Mouse (Mus musculus): ENCODE measurements around the gene Brinp3. TPM values are rescaled to one million over a fixed set of nuclear protein-coding genes. Genes with fewer than 3 reads are reported as not detected.

Brinp3 gene
- polyA plus RNA-seq, 1 experiment: 1.1 TPM

DNA sequence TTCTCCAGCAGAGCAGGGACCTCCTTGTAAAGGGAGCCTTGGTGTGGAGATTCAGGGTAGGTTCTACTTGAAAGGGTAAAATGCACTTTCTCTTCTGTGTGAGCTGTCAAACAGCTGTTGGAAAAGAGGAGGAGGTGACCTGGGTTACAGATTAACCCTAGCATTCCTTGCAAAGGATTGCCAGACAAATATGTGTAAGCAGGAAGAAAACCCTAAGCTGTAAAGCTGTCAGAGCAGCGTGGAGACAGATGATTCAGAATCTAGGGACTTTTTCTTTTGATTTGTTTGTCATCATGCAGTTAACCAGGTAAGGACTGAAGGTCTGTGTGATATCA, 4.2 kb downstream of the Brinp3 start:
- Histone ChIP-seq H3K4me3 (ENCODE audit: insufficient read depth, poor library complexity, severe bottlenecking) (no peak overlapping the region), H3K27me3 (ENCODE audit: control insufficient read depth, insufficient read depth, insufficient read length) (no peaks in the 10 kb centered on the region), H3K79me3 (ENCODE audit: low read depth) (no peaks in the 10 kb centered on the region), H3K79me2 (ENCODE audit: control insufficient read depth, insufficient read depth) (no peaks in the 10 kb centered on the region), H3K36me3 (ENCODE audit: control insufficient read depth, insufficient read depth) (no peaks in the 10 kb centered on the region), H3ac (ENCODE audit: control insufficient read depth, insufficient read length, low read depth) (no peak overlapping the region)
- TF ChIP-seq CEBPB (IDR thresholded peaks at IDR 0.05; ENCODE audit: low read depth) (no peak), MYOG (IDR thresholded peaks at IDR 0.05; ENCODE audit: control insufficient read depth, extremely low read depth, insufficient read length) (no peak), USF1 (IDR thresholded peaks at IDR 0.05; ENCODE audit: low read depth) (no peak), MAX (IDR thresholded peaks at IDR 0.05) (no peak), CTCF (IDR thresholded peaks at IDR 0.05; ENCODE audit: control insufficient read depth, insufficient read depth, insufficient read length) (no peak), MYOD1 (IDR thresholded peaks at IDR 0.05; ENCODE audit: control insufficient read depth, insufficient read length, low read depth) (no peak), FOSL1 (IDR thresholded peaks at IDR 0.05; ENCODE audit: insufficient read depth, low read length, poor library complexity, severe bottlenecking) (no peak)

DNA sequence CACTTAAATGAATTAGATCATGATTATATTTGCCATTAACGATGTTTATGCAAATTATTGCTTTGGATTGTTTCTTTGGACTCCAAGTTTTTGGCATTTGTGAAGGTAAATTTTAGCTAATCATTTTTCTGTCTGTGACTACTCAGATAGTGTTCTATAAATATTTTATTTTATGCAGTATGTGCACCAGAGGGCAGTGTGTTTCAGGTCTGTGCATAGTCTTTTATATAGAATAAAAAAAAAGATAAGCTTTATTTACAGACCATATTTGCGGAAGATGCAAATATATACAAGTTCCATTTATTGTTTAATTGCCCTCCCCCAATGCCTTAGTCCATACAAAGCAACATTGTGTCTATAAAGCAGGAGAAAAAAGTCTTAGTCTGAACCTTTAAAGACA, 20.8 kb downstream of the Brinp3 start:
- Histone ChIP-seq H3ac (ENCODE audit: control insufficient read depth, insufficient read length, low read depth) (no peak overlapping the region), H3K4me3 (ENCODE audit: insufficient read depth, poor library complexity, severe bottlenecking) (no peak overlapping the region), H3K79me3 (ENCODE audit: low read depth) (no peaks in the 10 kb centered on the region), H3K79me2 (ENCODE audit: control insufficient read depth, insufficient read depth) (no peaks in the 10 kb centered on the region), H3K27me3 (ENCODE audit: control insufficient read depth, insufficient read depth, insufficient read length) (no peaks in the 10 kb centered on the region), H3K36me3 (ENCODE audit: control insufficient read depth, insufficient read depth) (no peaks in the 10 kb centered on the region)
- TF ChIP-seq USF1 (IDR thresholded peaks at IDR 0.05; ENCODE audit: low read depth) (no peak), CTCF (IDR thresholded peaks at IDR 0.05; ENCODE audit: control insufficient read depth, insufficient read depth, insufficient read length) (no peak), MAX (IDR thresholded peaks at IDR 0.05) (no peak), MYOG (IDR thresholded peaks at IDR 0.05; ENCODE audit: control insufficient read depth, extremely low read depth, insufficient read length) (no peak), MYOD1 (IDR thresholded peaks at IDR 0.05; ENCODE audit: control insufficient read depth, insufficient read length, low read depth) (no peak), CEBPB (IDR thresholded peaks at IDR 0.05; ENCODE audit: low read depth) (no peak), FOSL1 (IDR thresholded peaks at IDR 0.05; ENCODE audit: insufficient read depth, low read length, poor library complexity, severe bottlenecking) (no peak)

DNA sequence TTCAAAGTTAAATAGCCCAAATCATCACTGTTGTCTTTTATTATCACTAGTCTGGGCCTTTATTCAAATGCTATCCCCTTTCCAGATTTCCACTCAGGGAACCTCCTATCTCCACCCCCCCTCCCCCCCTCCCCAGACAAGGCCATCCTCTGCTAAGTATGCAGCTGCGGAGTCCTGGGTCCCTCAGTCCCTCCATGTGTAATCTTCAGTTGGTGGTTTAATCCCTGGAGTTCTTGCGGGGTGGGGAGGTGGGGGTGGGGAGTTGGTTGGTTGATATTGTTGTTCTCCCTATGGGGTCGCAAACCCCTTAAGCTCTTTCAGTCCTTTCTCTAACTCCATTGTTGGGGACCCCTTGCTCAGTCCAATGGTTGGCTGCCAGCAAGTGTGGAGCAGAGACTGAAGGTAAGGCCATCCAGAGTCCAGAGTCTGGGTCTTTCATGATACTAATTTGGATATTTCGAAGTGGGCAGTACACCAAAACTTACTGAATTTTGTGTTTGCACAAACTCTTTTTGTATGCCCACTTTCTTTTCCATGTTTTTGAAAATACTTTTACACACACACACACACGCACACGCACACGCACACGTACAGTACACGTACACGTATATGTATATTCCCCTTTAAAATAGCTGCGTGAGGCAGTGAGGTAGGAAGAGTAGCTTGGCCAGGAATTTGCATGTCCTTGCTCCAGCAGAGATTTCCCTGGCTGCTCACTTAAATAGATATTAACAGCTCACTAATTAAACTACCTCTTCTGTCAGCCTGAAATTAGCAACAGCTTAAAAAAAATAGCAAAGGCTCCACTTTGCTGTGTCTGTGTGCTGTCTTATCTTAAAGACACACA, 29.4 kb downstream of the Brinp3 start:
- H3K79me3 ChIP-seq (ENCODE audit: low read depth): no peaks in the 10 kb centered on the region
- H3K27me3 ChIP-seq (ENCODE audit: control insufficient read depth, insufficient read depth, insufficient read length): no peaks in the 10 kb centered on the region
- no peak for TF ChIP-seq MAX (IDR thresholded peaks at IDR 0.05)
- no peak for TF ChIP-seq MYOG (IDR thresholded peaks at IDR 0.05; ENCODE audit: control insufficient read depth, extremely low read depth, insufficient read length)
- TF ChIP-seq CEBPB (IDR thresholded peaks at IDR 0.05; ENCODE audit: low read depth): no peak
- TF ChIP-seq USF1 (IDR thresholded peaks at IDR 0.05; ENCODE audit: low read depth): no peak
- no peak for TF ChIP-seq MYOD1 (IDR thresholded peaks at IDR 0.05; ENCODE audit: control insufficient read depth, insufficient read length, low read depth)
- TF ChIP-seq FOSL1 (IDR thresholded peaks at IDR 0.05; ENCODE audit: insufficient read depth, low read length, poor library complexity, severe bottlenecking): no peak
- TF ChIP-seq CTCF (IDR thresholded peaks at IDR 0.05; ENCODE audit: control insufficient read depth, insufficient read depth, insufficient read length): no peak
- no peak overlapping the region for H3ac ChIP-seq (ENCODE audit: control insufficient read depth, insufficient read length, low read depth)
- H3K4me3 ChIP-seq (ENCODE audit: insufficient read depth, poor library complexity, severe bottlenecking): no peak overlapping the region
- no peaks in the 10 kb centered on the region for H3K79me2 ChIP-seq (ENCODE audit: control insufficient read depth, insufficient read depth)
- H3K36me3 ChIP-seq (ENCODE audit: control insufficient read depth, insufficient read depth): no peaks in the 10 kb centered on the region

DNA sequence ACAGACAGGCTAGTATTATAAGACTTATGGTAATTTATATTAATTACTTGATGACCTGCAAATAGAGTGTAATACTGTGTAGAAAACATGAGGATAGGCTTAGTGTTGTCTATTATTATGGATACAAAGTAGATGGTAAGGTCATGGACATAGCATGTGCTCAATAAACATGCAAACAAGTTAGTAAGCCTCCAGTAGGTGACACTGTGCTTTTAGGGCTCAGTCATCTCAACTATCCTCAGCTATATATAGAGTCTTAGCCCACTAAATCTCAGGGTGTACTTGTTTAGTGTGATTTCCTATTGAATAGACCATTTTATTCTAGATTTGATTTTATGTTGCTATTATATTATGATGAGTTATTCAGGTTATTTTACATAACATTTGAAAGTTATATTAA, 34.0 kb downstream of the Brinp3 start:
- Histone ChIP-seq H3K4me3 (ENCODE audit: insufficient read depth, poor library complexity, severe bottlenecking) (no peak overlapping the region), H3ac (ENCODE audit: control insufficient read depth, insufficient read length, low read depth) (no peak overlapping the region), H3K27me3 (ENCODE audit: control insufficient read depth, insufficient read depth, insufficient read length) (no peaks in the 10 kb centered on the region), H3K36me3 (ENCODE audit: control insufficient read depth, insufficient read depth) (no peaks in the 10 kb centered on the region), H3K79me3 (ENCODE audit: low read depth) (no peaks in the 10 kb centered on the region), H3K79me2 (ENCODE audit: control insufficient read depth, insufficient read depth) (no peaks in the 10 kb centered on the region)
- TF ChIP-seq MYOG (IDR thresholded peaks at IDR 0.05; ENCODE audit: control insufficient read depth, extremely low read depth, insufficient read length): no peak
- no peak for TF ChIP-seq USF1 (IDR thresholded peaks at IDR 0.05; ENCODE audit: low read depth)
- no peak for TF ChIP-seq CTCF (IDR thresholded peaks at IDR 0.05; ENCODE audit: control insufficient read depth, insufficient read depth, insufficient read length)
- no peak for TF ChIP-seq MAX (IDR thresholded peaks at IDR 0.05)
- TF ChIP-seq FOSL1 (IDR thresholded peaks at IDR 0.05; ENCODE audit: insufficient read depth, low read length, poor library complexity, severe bottlenecking): no peak
- TF ChIP-seq CEBPB (IDR thresholded peaks at IDR 0.05; ENCODE audit: low read depth): no peak
- no peak for TF ChIP-seq MYOD1 (IDR thresholded peaks at IDR 0.05; ENCODE audit: control insufficient read depth, insufficient read length, low read depth)

DNA sequence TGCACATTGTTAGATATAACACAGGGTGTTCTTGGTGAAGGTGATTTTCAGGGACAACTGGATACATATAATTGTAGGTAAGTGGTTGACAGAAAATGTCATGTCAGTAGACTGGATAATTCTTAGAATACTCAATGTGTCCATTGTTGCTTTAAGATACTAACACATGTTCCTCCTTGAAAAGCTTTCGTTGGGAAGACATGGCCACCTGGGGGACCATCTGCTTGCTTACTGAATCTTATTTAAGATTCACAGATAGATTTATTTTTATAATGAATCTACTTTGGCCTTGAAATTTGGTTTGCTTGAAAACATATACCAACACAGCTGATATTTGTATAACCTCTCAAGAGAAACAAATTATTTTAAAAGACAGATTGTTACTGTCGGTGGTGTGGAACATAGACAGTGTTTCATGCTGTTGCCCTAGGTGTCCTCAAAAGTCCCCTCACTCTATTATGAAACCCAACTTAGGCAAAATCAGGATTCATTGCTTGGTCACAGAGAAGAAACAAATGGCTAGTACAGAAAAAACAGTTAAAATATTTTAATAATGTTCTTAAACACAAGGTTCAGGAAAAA, 52.4 kb downstream of the Brinp3 start:
- no peaks in the 10 kb centered on the region for H3K36me3 ChIP-seq (ENCODE audit: control insufficient read depth, insufficient read depth)
- H3K79me3 ChIP-seq (ENCODE audit: low read depth): no peaks in the 10 kb centered on the region
- H3ac ChIP-seq (ENCODE audit: control insufficient read depth, insufficient read length, low read depth): no peak overlapping the region
- H3K27me3 ChIP-seq (ENCODE audit: control insufficient read depth, insufficient read depth, insufficient read length): no peaks in the 10 kb centered on the region
- no peaks in the 10 kb centered on the region for H3K79me2 ChIP-seq (ENCODE audit: control insufficient read depth, insufficient read depth)
- no peak overlapping the region for H3K4me3 ChIP-seq (ENCODE audit: insufficient read depth, poor library complexity, severe bottlenecking)
- no peak for TF ChIP-seq MYOD1 (IDR thresholded peaks at IDR 0.05; ENCODE audit: control insufficient read depth, insufficient read length, low read depth)
- TF ChIP-seq CEBPB (IDR thresholded peaks at IDR 0.05; ENCODE audit: low read depth): no peak
- TF ChIP-seq MAX (IDR thresholded peaks at IDR 0.05): no peak
- no peak for TF ChIP-seq USF1 (IDR thresholded peaks at IDR 0.05; ENCODE audit: low read depth)
- no peak for TF ChIP-seq MYOG (IDR thresholded peaks at IDR 0.05; ENCODE audit: control insufficient read depth, extremely low read depth, insufficient read length)
- no peak for TF ChIP-seq CTCF (IDR thresholded peaks at IDR 0.05; ENCODE audit: control insufficient read depth, insufficient read depth, insufficient read length)
- TF ChIP-seq FOSL1 (IDR thresholded peaks at IDR 0.05; ENCODE audit: insufficient read depth, low read length, poor library complexity, severe bottlenecking): no peak

Measured in C2C12 (cell line).